Mouse (Mus musculus): Measurements from ENCODE around the gene Lrrc57.

The Lrrc57 gene

GRCm38 (mm10) chr2:120599506-120599905 lies 9.8 kb downstream of the Lrrc57 start:
- WGBS: 63% methylated on average over 4 of the region's 4 CpGs

DNA sequence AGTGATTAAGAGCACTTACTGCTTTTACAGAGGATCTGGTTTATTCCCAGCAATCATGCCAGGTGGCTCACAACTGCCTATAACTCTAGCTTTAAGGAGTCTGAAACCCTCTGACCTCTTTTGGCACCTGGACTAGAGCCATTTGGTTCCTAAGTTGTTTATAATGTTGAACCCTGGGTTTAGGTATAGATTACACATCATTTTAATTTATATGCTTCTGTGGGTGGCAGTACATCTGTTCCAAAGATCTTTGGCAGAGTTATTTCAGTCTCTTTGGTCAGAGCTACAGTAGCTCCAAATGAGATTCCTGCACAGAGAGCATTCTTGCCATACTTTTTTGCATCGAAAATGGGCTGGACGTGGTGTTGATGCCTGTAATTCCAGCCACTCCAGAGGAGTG lies 11.6 kb downstream of the Lrrc57 start:
- WGBS: 57% methylated on average over 2 of the region's 2 CpGs

DNA sequence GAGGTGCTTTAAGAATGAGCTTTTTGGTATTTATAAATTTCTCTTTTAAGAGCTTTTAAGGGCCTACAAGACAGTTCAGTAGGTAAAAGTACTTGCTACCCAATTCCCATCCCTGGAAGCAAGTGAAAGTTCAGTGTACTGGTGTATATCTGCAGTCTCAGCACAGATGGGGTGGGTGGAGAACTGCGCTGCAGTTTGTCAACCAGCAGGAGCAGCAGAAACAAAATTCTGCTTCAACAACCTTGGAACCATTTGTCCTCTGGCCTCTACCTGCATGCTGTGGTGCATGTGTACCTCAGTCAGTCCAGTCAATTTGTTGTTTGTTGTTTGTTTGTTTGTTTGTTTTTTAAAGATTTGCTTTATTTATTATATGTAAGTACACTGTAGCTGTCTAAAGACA lies 17.1 kb downstream of the Lrrc57 start:
- WGBS: 71% methylated on average over 1 of the region's 1 CpGs

DNA sequence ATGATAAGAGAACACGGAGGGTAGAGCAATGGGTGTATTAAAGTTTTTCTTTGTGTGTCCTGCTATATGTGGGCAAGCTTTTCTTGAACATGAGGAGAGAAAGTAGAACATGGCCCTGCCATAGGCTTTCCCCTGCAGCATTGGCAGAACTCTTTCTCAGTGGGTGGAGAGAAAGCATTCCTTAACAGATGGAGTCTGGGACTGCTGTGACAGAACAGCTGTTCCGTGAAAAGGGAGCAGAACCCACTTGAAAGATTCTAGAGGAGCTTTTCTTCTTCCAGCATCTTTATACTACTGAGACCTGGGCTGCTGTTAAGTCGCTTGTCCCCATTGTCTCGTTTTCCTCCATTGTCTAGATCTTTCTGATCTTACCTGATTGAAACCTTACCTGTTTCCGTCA lies 19.6 kb downstream of the Lrrc57 start:
- WGBS: 50% methylated on average over 5 of the region's 5 CpGs

GRCm38 (mm10) chr2:120578286-120578685 lies 31.0 kb downstream of the Lrrc57 start:
- WGBS: 69% methylated on average over 5 of the region's 5 CpGs

GRCm38 (mm10) chr2:120577799-120578198 lies 31.5 kb downstream of the Lrrc57 start:
- 71% methylated on average over 4 of the region's 4 CpGs for WGBS

GRCm38 (mm10) chr2:120575978-120576377 lies 33.3 kb downstream of the Lrrc57 start:
- WGBS: 83% methylated on average over 2 of the region's 2 CpGs

DNA sequence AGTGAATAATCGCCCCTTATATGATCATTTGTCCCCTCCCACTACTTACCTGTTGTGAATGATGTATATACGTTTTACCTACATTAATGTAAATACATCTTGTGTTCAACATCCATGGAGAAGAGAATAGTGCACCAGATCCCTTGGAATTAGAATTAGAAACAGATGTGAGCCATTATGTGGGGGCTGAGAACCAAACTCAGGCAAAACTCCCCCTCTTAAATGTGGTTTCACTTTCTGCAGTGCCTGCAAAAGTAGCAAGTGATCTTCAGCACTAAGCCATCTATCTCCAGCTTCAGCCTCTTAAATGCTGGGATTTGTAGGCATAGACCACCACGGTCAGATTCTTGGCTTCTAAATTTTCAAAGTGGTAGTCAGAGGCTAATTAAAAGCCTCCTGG lies 34.2 kb downstream of the Lrrc57 start:
- 81% methylated on average over 3 of the region's 3 CpGs for WGBS

DNA sequence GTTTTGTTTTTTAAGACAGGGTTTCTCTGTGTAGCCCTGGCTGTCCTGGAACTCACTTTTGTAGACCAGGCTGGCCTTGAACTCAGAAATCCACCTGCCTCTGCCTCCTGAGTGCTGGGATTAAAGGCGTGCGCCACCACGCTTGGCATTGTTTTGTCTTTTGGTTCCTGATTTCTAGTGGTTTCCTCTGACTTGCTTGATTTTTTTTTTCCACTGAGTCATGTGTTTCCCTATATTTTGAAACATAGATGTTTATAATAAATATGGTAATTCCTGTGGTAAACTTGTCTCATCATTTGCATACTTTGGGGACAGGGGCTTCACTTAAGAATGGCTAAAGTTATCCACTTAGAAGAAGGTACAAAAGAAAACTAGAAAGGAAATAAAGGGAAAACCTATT lies 37.2 kb downstream of the Lrrc57 start:
- 84% methylated on average over 3 of the region's 3 CpGs for WGBS

DNA sequence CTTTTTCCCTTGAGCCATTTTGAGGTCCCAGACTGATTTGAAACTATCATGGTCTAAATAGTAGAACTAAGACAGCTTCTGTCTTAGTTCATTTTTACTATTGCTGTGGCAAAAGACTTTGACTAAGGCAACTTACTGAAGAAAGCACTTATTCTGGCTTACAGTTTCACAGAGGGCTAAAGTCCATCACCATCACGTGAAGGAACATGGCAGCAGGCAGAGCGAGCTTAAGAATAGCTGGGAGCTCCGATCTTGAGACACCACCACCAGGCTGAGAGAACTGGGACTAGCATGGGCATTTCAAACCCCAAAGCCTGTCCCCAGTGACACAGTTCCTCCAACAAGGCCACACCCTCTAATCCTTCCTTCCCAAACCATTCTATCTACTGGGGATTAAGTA lies 38.2 kb downstream of the Lrrc57 start:
- 93% methylated on average over 3 of the region's 3 CpGs for whole genome bisulfite sequencing

GRCm38 (mm10) chr2:120567798-120568320 lies 41.5 kb downstream of the Lrrc57 start:
- under 1% methylated on average over 22 of the region's 22 CpGs for WGBS

DNA sequence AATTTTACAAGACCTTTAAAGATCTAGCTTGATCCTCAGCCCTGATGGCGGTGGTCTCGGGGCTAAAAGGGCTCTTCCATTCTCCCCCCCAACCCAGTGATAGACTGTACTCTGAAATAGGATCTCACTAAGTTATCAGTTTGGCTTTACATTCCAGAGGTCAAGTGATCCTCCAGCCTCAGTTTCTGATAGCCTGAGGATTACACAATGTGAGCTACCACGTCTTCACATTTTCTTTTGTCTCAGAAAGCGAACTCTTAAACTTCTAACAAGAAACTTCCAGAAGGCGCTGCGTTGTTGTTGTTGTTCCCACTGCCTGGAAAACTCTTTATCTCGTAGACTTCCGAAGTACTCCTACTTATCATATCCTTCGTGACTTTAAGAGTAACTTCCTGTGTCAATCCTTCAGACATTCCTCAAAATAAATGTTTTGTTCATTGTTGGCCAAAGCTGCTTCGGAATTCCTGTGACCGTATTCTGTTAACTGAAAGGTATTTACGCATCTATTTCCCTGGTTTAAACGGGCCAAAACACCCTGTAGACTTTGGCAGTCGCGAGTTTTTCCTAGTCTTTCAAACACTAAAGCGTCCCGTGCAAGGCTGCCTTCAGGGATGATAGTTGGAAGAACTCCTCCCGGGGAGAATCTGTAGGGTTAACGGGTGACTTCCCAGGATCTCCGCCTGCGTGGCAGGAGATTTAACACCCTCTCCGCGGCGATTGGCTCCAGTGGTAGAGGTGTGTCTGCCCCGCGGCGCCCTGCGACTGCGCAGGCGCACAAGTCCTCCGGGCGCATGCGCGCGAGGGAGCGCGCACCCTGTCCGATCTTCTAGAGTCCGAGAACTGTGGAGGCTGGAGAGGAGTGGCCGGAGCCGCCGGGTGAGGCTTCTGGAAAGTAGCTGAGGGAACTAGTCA lies 42.2 kb downstream of the Lrrc57 start, which contains the start of gene Snap23:
Snap23 (plus strand) TSS at position 786 of the 912 bp plus-strand sequence.
- 1% methylated on average over 42 of the region's 42 CpGs for WGBS

DNA sequence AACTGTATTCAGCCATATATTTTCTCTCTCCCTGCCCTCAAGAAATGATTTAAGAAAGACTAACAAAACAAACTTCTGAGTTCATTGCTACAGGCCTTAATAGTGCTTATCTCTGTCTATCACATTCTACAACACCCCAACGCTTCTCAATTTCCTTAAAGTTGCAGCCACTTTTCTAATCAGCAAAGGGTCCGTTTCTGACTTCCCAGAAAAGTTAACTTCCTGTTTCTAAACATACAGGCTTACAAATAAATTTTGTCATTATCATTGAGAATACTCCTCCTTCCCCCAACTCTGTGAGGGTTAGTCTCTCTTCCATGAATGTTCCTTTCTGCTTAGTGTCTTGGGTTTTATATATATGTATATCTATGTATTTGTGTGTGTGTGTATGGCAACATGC lies 44.0 kb downstream of the Lrrc57 start:
- 85% methylated on average over 2 of the region's 2 CpGs for WGBS

DNA sequence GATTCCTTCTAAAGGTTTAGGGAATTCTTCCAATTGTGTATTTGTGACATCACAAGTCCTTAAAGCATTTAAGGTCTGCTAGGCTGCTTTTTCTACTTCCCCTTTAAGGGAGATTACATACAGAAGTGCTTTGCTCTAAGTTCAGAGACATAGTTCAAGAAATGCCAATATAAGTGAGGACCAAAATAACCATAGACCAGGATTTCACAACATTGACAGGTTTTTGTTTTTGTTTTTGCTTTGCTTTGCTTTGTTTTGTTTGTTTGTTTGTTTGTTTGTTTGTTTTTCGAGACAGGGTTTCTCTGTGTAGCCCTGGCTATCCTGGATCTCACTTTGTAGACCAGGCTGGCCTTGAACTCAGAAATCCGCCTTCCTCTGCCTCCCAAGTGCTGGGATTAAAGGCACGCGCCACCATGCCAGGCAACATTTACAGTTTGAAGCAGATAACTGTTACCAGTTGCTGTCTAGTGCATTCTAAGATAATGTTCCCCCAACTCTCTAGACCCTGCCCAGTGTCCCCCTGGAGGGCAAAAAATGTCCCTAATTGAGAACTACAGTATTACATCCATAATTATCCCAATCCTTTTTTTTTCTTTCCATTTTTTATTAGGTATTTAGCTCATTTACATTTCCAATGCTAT lies 44.7 kb downstream of the Lrrc57 start:
- 94% methylated on average over 4 of the region's 4 CpGs for WGBS

DNA sequence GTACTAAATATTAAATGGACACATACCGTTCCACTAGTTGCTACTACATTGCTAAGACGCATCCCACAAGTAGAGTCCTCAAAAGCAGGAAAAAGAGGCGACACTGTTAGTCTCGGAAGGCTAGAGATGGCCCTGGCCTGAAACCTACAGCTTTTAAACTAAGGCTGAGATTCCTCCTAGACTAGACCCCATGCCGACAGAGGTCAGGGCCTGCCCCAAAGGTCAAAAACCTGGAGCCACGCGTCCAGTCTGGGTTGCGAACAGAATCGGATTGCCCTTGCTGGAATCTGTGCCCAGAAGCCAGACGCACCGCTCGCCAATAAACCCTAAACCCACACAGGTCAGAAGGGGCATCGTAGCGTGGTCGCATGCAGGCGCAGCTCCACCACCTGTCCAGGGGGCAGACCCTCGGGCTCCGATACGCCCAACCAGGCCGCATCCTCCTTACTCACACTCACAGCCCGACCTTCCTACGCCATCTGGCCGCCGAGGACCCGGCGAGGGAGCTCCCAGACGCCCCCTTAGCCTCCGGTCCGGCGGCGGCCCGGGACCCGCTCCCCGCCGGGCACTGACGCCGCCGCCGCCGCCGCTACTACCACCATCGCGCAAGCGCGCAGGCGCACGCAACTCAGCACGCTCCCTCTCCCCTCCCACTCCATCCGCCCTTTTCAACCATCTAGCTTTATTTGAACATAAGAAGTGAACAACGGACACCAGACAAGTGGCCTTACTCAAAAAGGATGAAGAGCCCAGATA lies 45.9 kb downstream of the Lrrc57 start, which contains the start of gene Zfp106:
Zfp106 (minus strand) TSS at position 609 of the 756 bp plus-strand sequence.
- under 1% methylated on average over 50 of the region's 50 CpGs for WGBS

- WGBS: 19% methylated on average over 9 of the region's 9 CpGs
Observed at GRCm38 (mm10) chr2:120562859-120563234, 46.5 kb downstream of the Lrrc57 start.

DNA sequence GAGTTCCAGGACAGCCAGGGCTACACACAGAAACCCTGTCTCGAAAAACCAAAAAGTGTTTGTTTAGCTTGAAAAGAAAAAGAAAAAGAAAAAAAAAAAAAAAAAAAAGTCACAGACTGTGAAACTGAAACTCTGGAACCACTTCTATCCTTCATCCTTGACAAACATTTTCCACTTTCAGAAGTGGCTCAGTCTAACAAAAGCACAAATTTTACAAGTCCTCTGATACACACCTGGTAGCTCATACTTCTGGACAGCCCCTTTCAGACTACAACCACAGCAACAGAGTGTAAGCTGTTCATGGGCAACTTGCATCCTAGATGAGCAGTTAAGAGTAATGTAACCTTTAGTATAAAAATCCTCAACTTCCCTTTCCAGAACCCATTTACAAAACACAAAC lies 47.8 kb downstream of the Lrrc57 start:
- 64% methylated on average over 1 of the region's 1 CpGs for WGBS

- 80% methylated on average over 3 of the region's 3 CpGs for WGBS
Observed at GRCm38 (mm10) chr2:120558813-120559212, 50.5 kb downstream of the Lrrc57 start.

- 63% methylated on average over 3 of the region's 3 CpGs for WGBS
Observed at GRCm38 (mm10) chr2:120556868-120557267, 52.5 kb downstream of the Lrrc57 start.
